Mouse (Mus musculus): ENCODE measurements at regions not wholly inside any gene's neighbourhood (a gene's known extent, or its start where the extent isn't known, plus 50 kb on each side); places are given as distances from the start of the nearest gene placed in this dataset.
A peak's percentile ranks its signal among the peaks of the same experiment; 100 is the strongest.

- no peaks in the 10 kb centered on the region for H3K27me3 ChIP-seq (replicated peaks; ENCODE audit: control insufficient read depth, insufficient read depth, low read length)
- no peak overlapping the region for H3K27ac ChIP-seq (ENCODE audit: insufficient read depth, low read depth, low read length)
- no peaks in the 10 kb centered on the region for H3K36me3 ChIP-seq (ENCODE audit: control insufficient read depth, insufficient read depth, low read length)
- DNase-seq: no peak
- TF ChIP-seq POLR2A (IDR thresholded peaks at IDR 0.05; ENCODE audit: low read depth, low read length) (no peak), CTCF (conservative IDR thresholded peaks at IDR 0.05; ENCODE audit: insufficient read depth, insufficient read length, low read depth, low read length) (no peak)
- 20% methylated on average over 6 of the region's 6 CpGs for WGBS
- H3K4me1 ChIP-seq (ENCODE audit: control insufficient read depth, insufficient read depth, low read length): no peaks in the 10 kb centered on the region
- H3K4me3 ChIP-seq (ENCODE audit: insufficient read depth, low read depth, low read length): no peak overlapping the region
Observed at GRCm38 (mm10) chr2:129883417-129883816, 83.1 kb downstream of the Stk35 start.

GRCm38 (mm10) chr2:129884316-129884715 lies 84.0 kb downstream of the Stk35 start:
- 64% methylated on average over 3 of the region's 3 CpGs for WGBS
- Histone ChIP-seq H3K27me3 (replicated peaks; ENCODE audit: control insufficient read depth, insufficient read depth, low read length) (no peaks in the 10 kb centered on the region), H3K4me3 (ENCODE audit: insufficient read depth, low read depth, low read length) (no peak overlapping the region), H3K4me1 (ENCODE audit: control insufficient read depth, insufficient read depth, low read length) (no peaks in the 10 kb centered on the region), H3K36me3 (ENCODE audit: control insufficient read depth, insufficient read depth, low read length) (no peaks in the 10 kb centered on the region), H3K27ac (ENCODE audit: insufficient read depth, low read depth, low read length) (no peak overlapping the region)
- DNase-seq: no peak
- TF ChIP-seq CTCF (conservative IDR thresholded peaks at IDR 0.05; ENCODE audit: insufficient read depth, insufficient read length, low read depth, low read length): no peak
- TF ChIP-seq POLR2A (IDR thresholded peaks at IDR 0.05; ENCODE audit: low read depth, low read length): no peak

- Histone ChIP-seq H3K36me3 (ENCODE audit: control insufficient read depth, insufficient read depth, low read length) (no peaks in the 10 kb centered on the region), H3K4me3 (ENCODE audit: insufficient read depth, low read depth, low read length) (no peak overlapping the region), H3K27me3 (replicated peaks; ENCODE audit: control insufficient read depth, insufficient read depth, low read length) (no peaks in the 10 kb centered on the region), H3K27ac (ENCODE audit: insufficient read depth, low read depth, low read length) (no peak overlapping the region), H3K4me1 (ENCODE audit: control insufficient read depth, insufficient read depth, low read length) (no peaks in the 10 kb centered on the region)
- no peak for DNase-seq
- TF ChIP-seq CTCF (conservative IDR thresholded peaks at IDR 0.05; ENCODE audit: insufficient read depth, insufficient read length, low read depth, low read length) (no peak), POLR2A (IDR thresholded peaks at IDR 0.05; ENCODE audit: low read depth, low read length) (no peak)
- WGBS: 93% methylated on average over 7 of the region's 7 CpGs
Observed at GRCm38 (mm10) chr2:129885536-129885935, 85.2 kb downstream of the Stk35 start.

- TF ChIP-seq POLR2A (IDR thresholded peaks at IDR 0.05; ENCODE audit: low read depth, low read length): no peak
- no peak for TF ChIP-seq CTCF (conservative IDR thresholded peaks at IDR 0.05; ENCODE audit: insufficient read depth, insufficient read length, low read depth, low read length)
- Histone ChIP-seq H3K4me1 (ENCODE audit: control insufficient read depth, insufficient read depth, low read length) (no peaks in the 10 kb centered on the region), H3K27me3 (replicated peaks; ENCODE audit: control insufficient read depth, insufficient read depth, low read length) (no peaks in the 10 kb centered on the region), H3K27ac (ENCODE audit: insufficient read depth, low read depth, low read length) (no peak overlapping the region), H3K36me3 (ENCODE audit: control insufficient read depth, insufficient read depth, low read length) (no peaks in the 10 kb centered on the region), H3K4me3 (ENCODE audit: insufficient read depth, low read depth, low read length) (no peak overlapping the region)
- DNase-seq: peak; percentile 39
- 62% methylated on average over 7 of the region's 7 CpGs for whole genome bisulfite sequencing
Observed at GRCm38 (mm10) chr2:129893231-129893630, 92.9 kb downstream of the Stk35 start.

- Histone ChIP-seq H3K36me3 (ENCODE audit: control insufficient read depth, insufficient read depth, low read length) (no peaks in the 10 kb centered on the region), H3K27ac (ENCODE audit: insufficient read depth, low read depth, low read length) (no peak overlapping the region), H3K4me1 (ENCODE audit: control insufficient read depth, insufficient read depth, low read length) (no peaks in the 10 kb centered on the region), H3K27me3 (replicated peaks; ENCODE audit: control insufficient read depth, insufficient read depth, low read length) (no peaks in the 10 kb centered on the region), H3K4me3 (ENCODE audit: insufficient read depth, low read depth, low read length) (no peak overlapping the region)
- TF ChIP-seq POLR2A (IDR thresholded peaks at IDR 0.05; ENCODE audit: low read depth, low read length): no peak
- TF ChIP-seq CTCF (conservative IDR thresholded peaks at IDR 0.05; ENCODE audit: insufficient read depth, insufficient read length, low read depth, low read length): no peak
- WGBS: 80% methylated on average over 5 of the region's 5 CpGs
- DNase-seq: no peak
Observed at GRCm38 (mm10) chr2:129893832-129894231, 93.5 kb downstream of the Stk35 start.

GRCm38 (mm10) chr2:129894906-129895305 lies 94.6 kb downstream of the Stk35 start:
- no peaks in the 10 kb centered on the region for H3K36me3 ChIP-seq (ENCODE audit: control insufficient read depth, insufficient read depth, low read length)
- H3K27ac ChIP-seq (ENCODE audit: insufficient read depth, low read depth, low read length): no peak overlapping the region
- 82% methylated on average over 8 of the region's 8 CpGs for WGBS
- TF ChIP-seq CTCF (conservative IDR thresholded peaks at IDR 0.05; ENCODE audit: insufficient read depth, insufficient read length, low read depth, low read length): no peak
- TF ChIP-seq POLR2A (IDR thresholded peaks at IDR 0.05; ENCODE audit: low read depth, low read length): no peak
- no peak overlapping the region for H3K4me3 ChIP-seq (ENCODE audit: insufficient read depth, low read depth, low read length)
- no peaks in the 10 kb centered on the region for H3K27me3 ChIP-seq (replicated peaks; ENCODE audit: control insufficient read depth, insufficient read depth, low read length)
- no peaks in the 10 kb centered on the region for H3K4me1 ChIP-seq (ENCODE audit: control insufficient read depth, insufficient read depth, low read length)
- DNase-seq: no peak

GRCm38 (mm10) chr2:129895369-129895768 lies 95.1 kb downstream of the Stk35 start:
- TF ChIP-seq CTCF (conservative IDR thresholded peaks at IDR 0.05; ENCODE audit: insufficient read depth, insufficient read length, low read depth, low read length) (no peak), POLR2A (IDR thresholded peaks at IDR 0.05; ENCODE audit: low read depth, low read length) (no peak)
- WGBS: 83% methylated on average over 6 of the region's 6 CpGs
- no peak for DNase-seq
- H3K27me3 ChIP-seq (replicated peaks; ENCODE audit: control insufficient read depth, insufficient read depth, low read length): no peaks in the 10 kb centered on the region
- H3K36me3 ChIP-seq (ENCODE audit: control insufficient read depth, insufficient read depth, low read length): no peaks in the 10 kb centered on the region
- no peak overlapping the region for H3K4me3 ChIP-seq (ENCODE audit: insufficient read depth, low read depth, low read length)
- H3K4me1 ChIP-seq (ENCODE audit: control insufficient read depth, insufficient read depth, low read length): no peaks in the 10 kb centered on the region
- no peak overlapping the region for H3K27ac ChIP-seq (ENCODE audit: insufficient read depth, low read depth, low read length)

GRCm38 (mm10) chr2:129896696-129897095 lies 96.4 kb downstream of the Stk35 start:
- no peak for DNase-seq
- WGBS: 84% methylated on average over 4 of the region's 4 CpGs
- Histone ChIP-seq H3K27me3 (replicated peaks; ENCODE audit: control insufficient read depth, insufficient read depth, low read length) (no peaks in the 10 kb centered on the region), H3K27ac (ENCODE audit: insufficient read depth, low read depth, low read length) (no peak overlapping the region), H3K4me3 (ENCODE audit: insufficient read depth, low read depth, low read length) (no peak overlapping the region), H3K36me3 (ENCODE audit: control insufficient read depth, insufficient read depth, low read length) (no peaks in the 10 kb centered on the region), H3K4me1 (ENCODE audit: control insufficient read depth, insufficient read depth, low read length) (no peaks in the 10 kb centered on the region)
- TF ChIP-seq POLR2A (IDR thresholded peaks at IDR 0.05; ENCODE audit: low read depth, low read length) (no peak), CTCF (conservative IDR thresholded peaks at IDR 0.05; ENCODE audit: insufficient read depth, insufficient read length, low read depth, low read length) (no peak)

All from kidney, adult 2 months (tissue).